Mouse (Mus musculus): ENCODE results near the gene AI987944. TPM values are rescaled to one million over a fixed set of nuclear protein-coding genes. Genes with fewer than 3 reads are reported as not detected.

Gene AI987944
- total RNA-seq (2021), result 1 to 10 TPM; 9.5 to 9.6 TPM
- long read RNA-seq, experiment 1, transcript AI987944-202 (5 exons, 2,071 nt), result major isoform, 14 of 18 reads
- long read RNA-seq, experiment 1, partial matches to known transcripts, result 2 of 18 reads
- long read RNA-seq, experiment 1, other reads (novel, unspliced or antisense), result 2 of 18 reads
- long read RNA-seq, experiment 2, transcript AI987944-202 (5 exons, 2,071 nt), result major isoform, 8 of 12 reads
- long read RNA-seq, experiment 2, partial matches to known transcripts, result 0 of 12 reads
- long read RNA-seq, experiment 2, other reads (novel, unspliced or antisense), result 2 of 12 reads

- H3K27ac ChIP-seq, result peak within 1 kb of the TSS; percentile 95
- peak within 1 kb of the TSS; percentile 69 for H3K4me3 ChIP-seq
- intact Hi-C loops (cut with DNase I), result loop anchor here (1.0 kb wide), 2 partner anchors 106 to 240 kb away; partner anchors contain the start of genes AW146154, Gm20449 and Zfp788
- peak; percentile 72 to 84 for DNase-seq (ENCODE audit: extremely low spot score in 1 of 2, low spot score in 2 of 2)
- TF ChIP-seq CTCF (IDR thresholded peaks at IDR 0.05), result no peak; the same call in 1 of the 2 replicates
These were observed at the start of gene AI987944 for GRCm38 (mm10) chr7:41393048-41393971. TSS of gene AI987944 (minus strand) at chr7:41393379.

GRCm38 (mm10) chr7:41394130-41394529 lies 951 bp upstream of the AI987944 start:
- Histone ChIP-seq H3K27ac (no peak overlapping the region), H3K4me3 (peak overlapping the region; percentile 26; the same call in 1 of the 2 replicates)
- no peak for DNase-seq (ENCODE audit: extremely low spot score in 1 of 2, low spot score in 2 of 2)
- intact Hi-C loops (cut with DNase I), result no loop called here
- no peak for TF ChIP-seq CTCF (IDR thresholded peaks at IDR 0.05)

Other genes starting within 250 kb of the AI987944 start
- not detected for gene Gm5592, start 239.5 kb downstream of the AI987944 start, total RNA-seq (2021)
- gene Vmn2r57, start 55.3 kb upstream of the AI987944 start, total RNA-seq (2021), result under 1 TPM; 0.36 to 0.56 TPM
- under 1 TPM; 0.11 to 0.30 TPM for gene Gm20449, start 106.0 kb upstream of the AI987944 start, total RNA-seq (2021)
- 1 to 10 TPM; 8.6 to 8.7 TPM for gene AW146154, start 106.5 kb upstream of the AI987944 start, total RNA-seq (2021)
- gene Gm6871, start 180.3 kb upstream of the AI987944 start, total RNA-seq (2021), result not detected
- gene 2610021A01Rik, start 205.9 kb upstream of the AI987944 start, total RNA-seq (2021), result 10 to 100 TPM; 30.4 to 34.1 TPM
- gene Zfp788, start 239.8 kb upstream of the AI987944 start, total RNA-seq (2021), result 10 to 100 TPM; 35.1 to 35.6 TPM